Mouse (Mus musculus): Measurements from ENCODE around the gene Naa38.
A peak's percentile ranks its signal among the peaks of the same experiment; 100 is the strongest.

The Naa38 gene

DNA sequence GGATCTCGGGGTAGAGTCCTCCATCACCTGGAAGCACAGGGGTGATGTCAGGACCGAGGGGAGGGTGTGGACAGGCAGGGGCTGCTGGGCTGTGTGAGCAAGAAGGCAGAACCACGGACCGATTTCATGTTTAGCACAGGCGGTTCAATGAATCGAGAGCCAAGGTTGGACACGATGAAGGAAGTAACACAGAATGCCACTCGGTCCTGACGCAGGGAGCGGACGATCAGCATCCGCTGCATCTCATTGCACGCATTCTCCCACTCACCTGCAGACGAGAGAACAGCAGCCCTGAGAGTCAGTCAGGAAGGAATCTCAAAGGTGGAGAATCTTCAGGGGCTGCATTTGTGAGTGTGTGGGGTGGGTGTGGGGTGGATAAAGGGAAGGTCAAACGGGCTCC lies 35.3 kb downstream of the Naa38 start:
- no peak for DNase-seq (ENCODE audit: low spot score in 2 of 2)

DNA sequence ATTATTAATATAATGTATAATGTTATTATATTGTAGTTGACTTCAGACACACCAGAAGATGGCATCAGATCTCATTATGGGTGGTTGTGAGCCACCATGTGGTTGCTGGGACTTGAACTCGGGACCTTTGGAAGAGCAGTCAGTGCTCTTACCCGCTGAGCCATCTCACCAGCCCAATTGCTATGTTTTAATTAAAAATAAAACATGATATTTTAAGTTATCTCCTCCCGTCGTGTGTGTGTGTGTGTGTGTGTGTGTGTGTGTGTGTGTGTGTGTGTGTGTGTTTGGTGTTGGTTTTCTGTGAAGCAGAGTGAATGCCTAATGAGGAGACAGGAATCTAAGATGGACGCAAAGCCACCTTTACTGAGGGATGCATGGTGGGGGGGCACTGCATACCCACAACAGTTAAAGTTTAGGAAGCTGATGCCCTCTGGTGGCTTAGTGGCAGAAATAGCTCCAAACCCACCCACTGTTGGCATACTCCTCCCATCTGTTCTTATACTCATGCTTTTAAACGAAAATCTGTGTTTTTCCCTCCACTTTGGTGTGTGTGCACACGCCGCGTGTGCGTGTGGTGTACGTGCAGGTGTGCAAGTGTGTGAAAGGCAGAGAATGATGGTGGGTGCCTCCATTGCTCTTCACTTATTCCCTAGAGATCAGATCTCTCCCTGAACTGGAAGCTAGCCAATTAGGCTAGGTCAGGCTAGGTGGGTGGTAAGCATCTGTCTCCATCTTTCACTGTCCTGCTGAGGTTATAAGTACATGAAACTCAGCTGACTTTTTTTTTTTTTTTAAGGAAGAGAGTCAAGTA lies 36.7 kb downstream of the Naa38 start:
- DNase-seq (ENCODE audit: low spot score in 2 of 2), result peak; percentile 62 to 81

DNA sequence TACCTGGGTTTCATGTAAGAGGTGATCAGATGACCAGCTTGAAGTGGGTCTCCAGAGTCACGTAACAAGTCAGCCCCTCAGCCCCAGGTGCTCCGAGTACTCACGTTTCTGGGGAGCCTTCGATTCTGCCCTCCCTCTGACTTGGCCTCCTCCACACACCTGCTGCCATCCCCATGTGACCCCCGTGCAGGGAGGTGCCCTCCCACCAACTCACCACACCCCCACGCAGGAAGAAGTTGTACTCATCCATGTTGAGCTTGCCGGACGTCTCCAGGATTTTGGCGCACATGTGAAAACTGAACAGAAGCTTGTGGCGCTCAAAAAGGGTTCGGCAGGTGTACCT lies 37.3 kb downstream of the Naa38 start:
- DNase-seq (ENCODE audit: low spot score in 2 of 2), result no peak

DNA sequence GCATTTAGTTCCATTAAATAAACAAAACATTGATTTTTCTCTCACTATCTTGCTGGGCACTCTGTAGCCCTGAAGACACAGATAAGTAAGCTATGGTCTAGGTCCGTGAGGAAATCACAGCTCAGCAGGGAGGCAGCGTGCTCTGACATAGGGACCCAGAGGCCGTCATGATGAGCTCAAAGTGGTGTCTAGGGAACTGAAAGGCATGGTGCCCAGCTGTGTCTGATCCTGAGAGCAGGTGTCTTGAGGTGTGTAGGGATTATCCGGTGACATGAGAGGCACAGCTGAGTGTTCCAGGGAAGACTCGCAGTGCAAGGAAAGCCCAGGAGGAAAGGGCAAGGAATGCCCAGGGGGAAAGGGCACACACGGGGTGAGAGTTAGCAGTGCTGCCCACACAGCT lies 37.9 kb downstream of the Naa38 start:
- DNase-seq (ENCODE audit: low spot score in 2 of 2), result no peak

DNA sequence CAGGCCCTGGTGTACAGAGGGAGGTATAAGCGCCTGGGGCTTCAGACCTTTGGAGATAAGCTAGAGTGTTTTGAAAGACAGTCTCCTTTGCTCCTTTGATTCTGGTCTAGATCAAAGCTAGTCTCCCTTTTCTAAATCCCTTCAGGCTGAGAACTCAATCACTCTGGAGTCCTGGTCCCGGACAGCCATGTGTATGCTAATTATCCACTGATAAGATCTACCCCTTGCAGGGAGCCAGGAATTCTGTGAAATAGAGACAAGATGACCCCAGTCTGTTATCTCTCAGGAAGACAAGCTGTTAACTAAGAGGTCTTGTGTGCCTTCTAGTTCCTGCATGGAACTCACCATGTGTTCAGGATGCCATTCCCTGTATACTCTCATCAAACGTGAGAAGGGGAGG lies 42.0 kb downstream of the Naa38 start:
- DNase-seq (ENCODE audit: low spot score in 2 of 2), result no peak

DNA sequence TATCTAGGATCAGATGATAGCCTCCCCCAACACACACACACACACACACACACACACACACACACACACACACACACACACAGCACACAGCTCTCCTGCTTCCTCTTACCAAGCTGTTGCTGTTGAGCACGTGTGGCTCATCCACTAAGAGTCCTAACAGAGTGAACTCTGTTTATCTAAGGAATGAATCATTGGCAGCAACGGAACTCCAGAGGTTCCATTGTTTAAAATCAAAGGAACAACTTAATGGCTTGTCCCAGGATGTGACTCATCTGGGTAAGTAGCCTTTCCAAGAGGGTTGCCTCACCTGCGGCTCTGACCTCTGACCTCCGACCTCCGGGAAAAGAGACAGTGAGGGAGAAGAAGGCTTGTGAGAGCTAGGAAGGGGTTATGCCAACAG lies 48.0 kb downstream of the Naa38 start:
- DNase-seq (ENCODE audit: low spot score in 2 of 2), result no peak

Data from thymus, postnatal 10 days (tissue).